Mouse (Mus musculus) heart, adult 8-10 months (tissue): ENCODE measurements around the gene Prkch. TPM values are rescaled to one million over a fixed set of nuclear protein-coding genes. Genes with fewer than 3 reads are reported as not detected.
"Not testable (repeated sequence)": the region's sequence is repeated elsewhere in the genome, so short reads cannot be mapped to it uniquely, and the experiment has no call there.

ENCODE experiments used
- DNase-seq: peaks from one replicate; pipeline ENCODE4 v3.0.0; 2022; ENCODE audit warnings: low spot score
- total RNA-seq, 4 experiments: library from RNA; stranded (reverse); gene quantifications; 2 replicates each; pipeline ENCODE4 v1.2.4; 2022

Prkch gene
- total RNA-seq, result 10 to 100 TPM; 14.1 to 19.8 (median 15.4) TPM

DNA sequence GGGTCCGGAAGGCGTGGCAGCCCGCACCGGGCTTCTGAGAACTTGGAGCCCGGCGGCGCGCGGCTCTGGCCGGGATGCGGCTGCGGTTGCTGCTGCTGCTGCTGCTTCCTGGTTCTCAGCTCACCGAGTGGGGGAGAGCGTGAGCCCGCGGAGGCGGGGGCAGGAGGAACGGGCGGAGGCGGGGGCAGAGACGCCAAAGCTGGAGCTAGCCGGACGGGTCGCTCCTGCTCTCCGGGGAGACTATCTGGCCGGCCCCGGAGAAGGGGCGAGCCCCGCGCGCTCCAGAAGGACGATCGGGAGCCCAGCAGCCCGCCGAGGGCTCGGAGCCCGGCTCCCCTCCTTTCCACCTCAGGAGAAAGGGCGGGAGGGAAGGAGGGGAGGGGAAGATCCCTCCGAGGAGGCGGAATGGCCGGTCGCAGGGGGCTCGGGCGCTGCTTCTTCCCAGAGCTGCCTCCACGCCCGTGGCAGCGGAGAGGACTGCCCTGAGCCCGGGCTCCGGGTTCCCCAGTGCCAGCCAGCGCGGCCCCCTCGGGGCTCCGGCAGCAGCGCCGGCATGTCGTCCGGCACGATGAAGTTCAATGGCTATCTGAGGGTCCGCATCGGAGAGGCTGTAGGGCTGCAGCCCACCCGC, at the start of gene Prkch:
Gene Prkch, plus strand, starts transcription at position 187 of the 631 bp plus-strand sequence.
- peak; percentile 81 for DNase-seq

DNA sequence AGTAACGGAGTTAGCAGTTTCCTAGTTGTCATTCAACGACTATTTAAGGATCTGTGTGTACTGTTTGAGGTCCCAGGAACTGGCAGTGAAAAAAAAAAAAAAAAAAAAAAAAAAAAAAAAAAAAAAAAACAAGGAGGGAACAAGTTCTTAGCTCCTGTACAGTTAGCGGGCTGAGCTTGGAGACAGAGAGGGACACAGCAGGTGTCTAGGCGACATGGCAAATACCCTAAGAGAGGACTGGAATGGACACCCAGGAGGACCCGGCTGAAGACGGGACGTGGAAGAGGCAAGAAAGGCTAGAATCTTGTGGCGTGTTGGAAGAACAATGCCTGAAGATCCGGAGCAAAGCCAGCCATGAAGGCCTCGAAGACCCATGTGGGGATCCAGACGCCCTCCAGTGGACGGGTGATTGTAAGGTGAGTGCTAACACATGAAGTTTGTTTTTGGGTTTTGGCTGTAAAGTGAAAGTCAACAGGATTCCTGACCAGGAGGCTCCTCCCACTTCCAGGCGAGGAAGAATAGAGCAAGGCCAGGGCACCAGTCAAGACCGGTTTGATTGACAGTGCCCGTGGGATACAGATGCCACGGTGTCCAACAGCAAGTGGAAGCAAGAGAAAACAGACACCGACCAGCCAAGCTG, 47.0 kb upstream of the Prkch start:
- DNase-seq, result no peak

DNA sequence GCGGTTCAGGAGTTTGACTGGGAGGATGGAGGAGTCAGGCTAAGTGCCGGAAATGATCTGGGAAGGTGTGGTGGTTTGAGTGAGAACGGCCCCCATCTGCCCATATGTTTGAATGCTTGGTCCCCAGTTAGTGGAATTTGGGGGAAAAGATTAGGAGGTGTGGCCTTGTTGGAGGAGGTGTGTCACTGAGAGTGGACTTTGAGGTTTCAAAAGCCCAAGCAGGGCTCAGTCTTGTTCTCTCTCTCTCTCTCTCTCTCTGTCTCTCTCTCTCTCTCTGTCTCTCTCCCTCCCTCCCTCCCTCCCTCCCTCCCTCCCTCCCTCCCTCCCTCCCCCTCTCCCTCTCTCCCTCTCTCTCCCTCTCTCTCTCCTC, 46.5 kb upstream of the Prkch start:
- not testable (repeated sequence) for DNase-seq

DNA sequence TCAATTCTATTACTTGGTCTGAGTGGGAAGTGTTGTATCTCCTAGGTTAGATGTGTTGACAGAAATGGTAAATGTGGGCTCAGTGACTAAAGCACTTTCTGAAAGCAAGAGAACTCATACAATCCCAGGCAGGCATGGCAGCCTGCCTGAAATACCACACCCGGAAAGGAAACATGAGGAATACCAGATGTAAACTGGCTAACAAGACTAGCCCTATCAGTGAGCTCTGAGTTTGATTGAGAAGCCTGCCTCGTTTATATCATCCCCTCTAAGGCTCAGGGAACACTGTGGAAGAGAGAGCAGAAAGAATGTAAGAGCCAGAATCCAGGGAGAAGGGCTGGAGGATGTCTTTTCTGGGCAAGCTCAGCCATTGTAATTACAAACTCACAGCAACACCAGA, 45.4 kb upstream of the Prkch start:
- no peak for DNase-seq

DNA sequence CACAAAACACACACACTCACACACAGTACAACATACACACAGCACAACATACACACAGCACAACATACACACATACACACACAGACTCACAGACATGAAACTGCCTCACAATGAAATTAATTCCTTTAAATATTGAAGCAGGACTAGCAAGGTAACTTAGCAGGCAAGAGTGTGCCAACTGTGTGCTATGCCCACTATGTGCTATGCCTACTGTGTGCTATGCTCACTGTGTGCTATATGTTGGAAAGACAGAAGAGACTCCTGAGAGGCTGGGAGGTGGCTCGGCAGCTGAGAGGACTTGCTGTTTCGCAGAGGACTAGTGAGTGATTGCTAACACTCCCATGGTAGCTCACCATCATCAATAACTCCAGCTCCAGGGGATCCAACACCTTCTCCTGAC, 44.2 kb upstream of the Prkch start:
- no peak for DNase-seq

DNA sequence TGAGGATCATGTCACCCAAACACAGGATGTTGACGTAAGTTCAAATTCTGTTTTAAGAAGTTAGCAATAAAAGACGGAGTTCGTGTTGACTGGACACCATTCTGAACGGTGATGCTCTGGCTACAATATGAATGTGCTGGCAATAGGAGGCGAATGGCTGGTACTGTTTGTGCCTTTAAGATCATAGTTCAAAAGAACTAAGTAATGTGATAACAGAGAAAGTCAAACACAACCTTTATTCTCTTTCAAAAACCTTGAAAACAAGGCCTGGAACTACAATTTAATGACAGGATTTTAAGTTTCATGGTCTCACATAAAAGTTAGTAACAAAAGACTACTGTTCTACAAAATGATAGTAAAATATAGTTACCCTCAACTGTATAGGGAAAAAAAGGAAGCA, 41.4 kb upstream of the Prkch start:
- DNase-seq, result no peak

DNA sequence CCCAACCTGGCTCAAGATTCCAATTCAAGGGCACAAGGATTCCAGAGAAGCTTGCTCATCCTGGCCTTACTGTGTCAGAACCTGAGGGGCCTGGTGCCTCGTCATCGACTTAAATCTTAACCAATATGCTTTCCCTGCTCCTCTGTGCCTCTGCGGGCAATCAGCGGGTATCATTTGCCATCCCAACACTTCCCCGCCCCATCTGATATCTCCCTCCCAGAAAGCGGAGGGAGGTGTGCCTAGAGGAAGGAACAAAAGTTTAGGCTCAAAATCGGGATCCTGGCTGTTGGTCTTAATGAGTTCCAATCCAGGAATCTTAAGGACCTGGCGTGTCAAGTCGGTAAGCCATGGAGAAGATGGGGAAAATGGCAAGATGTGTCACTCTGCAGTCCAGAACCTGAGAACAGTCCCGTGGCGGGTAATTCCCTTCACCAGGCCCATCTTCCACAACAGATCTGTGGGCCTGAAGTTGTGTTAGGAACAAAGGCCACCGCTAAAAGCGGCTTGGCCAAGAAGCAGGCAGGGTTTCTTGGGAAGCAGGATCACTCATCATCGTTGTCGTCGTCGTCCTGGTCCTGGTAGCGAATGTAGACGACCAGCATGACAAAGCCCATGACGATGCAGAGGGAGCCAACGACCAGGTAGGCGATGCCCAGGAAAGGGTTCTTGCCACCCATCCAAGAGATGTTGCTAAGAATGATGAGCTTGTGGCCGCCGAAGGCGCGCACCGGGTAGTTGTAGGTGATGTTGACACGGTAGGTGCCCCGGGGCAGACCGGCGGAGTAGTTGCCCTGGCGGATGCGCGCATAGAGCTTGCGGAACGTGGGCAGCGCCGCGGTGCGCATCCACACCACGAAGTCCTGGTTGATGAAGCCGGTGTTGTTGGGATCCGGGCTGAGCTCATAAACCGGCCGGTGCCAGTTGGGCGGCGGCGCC, 39.6 kb upstream of the Prkch start:
- no peak for DNase-seq

DNA sequence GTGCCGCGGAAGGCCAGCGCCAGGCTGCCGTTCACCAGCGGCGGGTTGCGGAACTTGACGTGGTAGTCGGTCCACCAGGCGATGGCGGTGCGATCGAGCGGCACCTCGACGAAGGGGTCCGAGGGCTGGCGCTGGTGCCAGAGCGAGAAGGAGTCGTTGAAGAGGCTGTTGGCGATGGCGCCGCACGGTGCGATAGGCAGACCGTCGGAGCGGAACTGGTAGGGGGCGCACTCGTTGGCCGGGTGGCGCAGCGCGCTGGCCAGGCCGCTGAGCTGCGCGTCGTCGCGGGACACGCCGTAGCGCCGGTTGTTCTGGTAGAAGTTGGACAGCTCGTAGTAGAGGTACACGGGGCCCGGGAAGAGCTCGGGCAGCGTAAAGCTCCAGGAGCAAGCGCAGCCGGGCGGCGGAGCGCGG, 38.9 kb upstream of the Prkch start:
- DNase-seq, result peak; percentile 9

DNA sequence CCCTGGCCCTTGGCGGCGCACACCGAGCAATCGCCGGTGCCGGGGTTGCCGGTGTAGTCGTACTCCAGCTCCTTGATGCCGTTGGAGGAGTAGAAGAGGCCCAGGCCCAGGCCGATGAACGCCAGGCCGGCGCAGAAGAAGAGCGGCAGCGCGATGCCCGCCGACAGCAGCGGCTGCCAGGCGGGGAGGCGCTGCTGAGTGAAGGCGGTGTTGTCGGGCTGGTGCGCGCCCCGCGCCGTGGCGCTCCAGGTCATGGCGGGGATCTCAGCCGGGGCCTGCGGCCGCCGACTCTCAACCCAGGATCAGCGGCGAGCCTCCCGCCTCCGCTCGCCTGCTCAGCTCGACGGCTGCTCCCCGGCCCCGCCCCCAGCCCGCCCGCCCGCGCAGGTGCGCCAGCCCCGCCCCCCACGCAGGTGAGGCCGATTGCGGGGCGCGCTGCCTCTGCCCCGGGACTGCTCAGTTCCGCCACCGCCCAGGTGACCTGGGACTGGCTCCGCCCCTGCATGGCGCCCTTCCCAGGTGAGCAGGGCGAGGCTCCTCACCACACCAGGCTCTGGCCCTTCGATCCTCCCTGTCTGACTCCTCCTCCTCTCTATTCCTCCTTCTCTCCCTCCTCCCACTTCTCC, 38.4 kb upstream of the Prkch start, which contains the start of gene Tmem30b:
Gene Tmem30b, minus strand, starts transcription at position 307 of the 626 bp plus-strand sequence.
- no peak for DNase-seq

DNA sequence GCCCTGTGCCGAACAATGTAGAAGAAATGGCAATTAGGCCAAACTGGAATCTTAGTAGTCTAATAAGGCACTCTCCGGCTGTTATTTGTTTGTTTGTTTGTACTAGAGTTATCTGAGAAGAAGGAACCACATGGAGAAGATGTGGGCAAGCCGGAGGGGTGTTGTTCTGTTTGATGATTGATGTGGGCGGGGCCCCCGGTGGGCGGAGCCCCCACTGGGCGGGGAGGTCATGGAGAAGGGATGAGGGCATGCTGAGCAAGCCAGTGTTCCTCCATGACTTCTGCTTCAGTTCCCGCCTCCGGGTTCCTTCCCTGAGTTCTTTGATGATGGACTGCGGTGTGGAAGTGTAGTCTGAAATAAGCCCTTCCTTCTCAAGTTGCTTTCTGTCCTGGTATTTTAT, 37.0 kb upstream of the Prkch start:
- no peak for DNase-seq

DNA sequence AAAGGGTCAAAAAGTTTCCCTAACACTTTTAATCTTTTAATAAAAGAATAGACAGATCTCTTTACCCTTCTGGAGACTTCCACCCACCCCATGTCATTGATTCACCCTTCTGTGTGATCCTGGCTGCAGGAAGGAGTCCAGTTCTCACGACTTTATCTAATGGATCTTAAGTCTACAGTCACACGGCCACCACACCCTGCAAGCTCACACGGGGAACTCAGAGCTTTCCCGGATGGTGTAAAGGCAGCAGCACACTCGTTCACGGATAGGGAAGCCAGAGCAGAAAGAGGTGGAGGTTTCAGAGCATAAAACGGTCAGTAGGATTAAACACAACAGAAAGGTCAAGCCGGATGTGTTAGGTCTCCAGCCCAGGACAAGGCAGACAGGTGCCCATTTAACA, 36.3 kb upstream of the Prkch start:
- no peak for DNase-seq

DNA sequence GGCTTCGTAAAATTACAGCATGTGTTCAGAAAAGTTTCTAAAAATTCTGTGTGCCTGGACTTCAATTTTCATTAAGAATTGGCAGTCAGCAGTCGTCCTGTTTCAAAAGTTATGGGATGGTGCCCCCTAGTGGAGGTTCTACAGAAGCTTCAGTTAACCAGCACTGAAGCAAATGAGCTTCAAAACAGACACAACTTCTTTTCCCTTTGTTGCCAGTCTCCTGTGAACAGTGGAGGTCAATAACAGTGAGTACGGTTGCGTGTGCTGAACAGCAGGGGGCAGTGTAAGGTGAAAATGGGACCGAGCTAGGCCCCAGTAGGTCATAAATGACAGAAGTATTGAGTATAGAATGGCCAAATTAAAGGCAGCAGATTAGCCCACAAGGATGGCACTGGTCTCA, 30.4 kb upstream of the Prkch start:
- DNase-seq, result peak; percentile 74

DNA sequence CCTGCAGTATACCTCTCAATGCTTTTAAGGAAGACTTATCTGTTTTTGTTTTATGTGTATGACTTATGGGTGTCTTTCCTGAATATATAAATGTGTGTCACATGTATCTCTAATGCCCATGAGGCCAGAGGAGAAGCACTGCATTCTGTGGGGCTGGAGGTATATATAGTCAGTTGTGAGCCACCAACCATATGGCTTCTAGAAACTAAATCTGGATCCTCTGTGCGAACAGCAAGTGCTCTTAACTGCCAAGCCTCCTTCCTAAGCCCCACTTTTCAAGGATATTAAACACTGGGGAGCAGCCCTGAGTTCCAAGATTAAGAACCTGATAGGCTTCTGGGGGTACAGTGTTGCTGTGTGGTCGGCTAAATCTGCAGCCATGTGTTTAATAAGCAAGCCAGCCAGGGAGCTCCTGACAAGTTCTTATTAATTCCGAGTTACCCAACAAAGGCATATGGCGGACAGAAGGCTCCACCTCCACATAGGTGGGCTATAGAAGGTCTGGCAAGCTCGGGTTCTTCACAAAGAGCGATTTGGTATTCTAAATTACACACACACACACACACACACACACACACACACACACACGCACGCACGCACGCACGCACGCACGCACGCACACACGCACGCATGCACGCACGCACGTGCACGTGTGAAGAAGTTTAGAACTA, 25.9 kb upstream of the Prkch start:
- no peak for DNase-seq

DNA sequence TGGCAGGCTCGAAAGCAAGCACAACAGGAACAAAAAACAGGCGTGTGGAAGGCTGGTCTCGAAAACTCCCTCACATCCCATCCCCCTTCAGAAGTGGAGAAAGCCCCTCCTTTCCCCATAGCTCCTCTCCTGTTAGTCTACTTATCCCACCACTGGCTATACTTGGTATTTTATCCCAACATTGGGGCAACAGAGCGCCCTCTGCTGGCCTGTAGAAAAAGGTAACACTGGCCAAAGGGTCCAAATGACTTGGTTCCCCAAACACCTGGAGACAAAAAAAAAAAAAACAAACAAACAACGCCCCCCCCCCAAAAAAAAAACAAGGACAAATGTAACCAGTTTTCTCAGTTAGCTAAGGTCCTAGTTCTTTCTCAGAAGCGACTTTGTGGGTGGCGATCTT, 24.5 kb upstream of the Prkch start:
- DNase-seq, result no peak

DNA sequence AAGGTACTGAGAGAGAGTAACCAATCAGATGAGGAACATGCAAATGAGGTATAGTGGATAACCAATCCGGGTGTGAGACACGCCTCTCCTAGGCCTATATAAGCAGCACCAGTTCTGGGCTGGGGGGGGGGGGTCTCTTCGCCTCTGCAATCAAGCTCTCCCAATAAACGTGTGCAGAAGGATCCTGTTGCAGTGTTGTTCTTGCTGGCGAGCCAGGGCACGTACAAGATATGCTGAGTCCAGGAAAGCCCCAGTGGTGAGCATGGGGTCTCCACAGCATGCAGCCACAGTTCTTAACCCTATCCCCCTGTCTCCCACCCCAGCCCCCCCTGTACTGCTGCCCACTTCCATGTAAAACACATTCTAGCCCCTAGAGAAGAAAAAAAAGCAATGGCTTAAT, 21.5 kb upstream of the Prkch start:
- not testable (repeated sequence) for DNase-seq

DNA sequence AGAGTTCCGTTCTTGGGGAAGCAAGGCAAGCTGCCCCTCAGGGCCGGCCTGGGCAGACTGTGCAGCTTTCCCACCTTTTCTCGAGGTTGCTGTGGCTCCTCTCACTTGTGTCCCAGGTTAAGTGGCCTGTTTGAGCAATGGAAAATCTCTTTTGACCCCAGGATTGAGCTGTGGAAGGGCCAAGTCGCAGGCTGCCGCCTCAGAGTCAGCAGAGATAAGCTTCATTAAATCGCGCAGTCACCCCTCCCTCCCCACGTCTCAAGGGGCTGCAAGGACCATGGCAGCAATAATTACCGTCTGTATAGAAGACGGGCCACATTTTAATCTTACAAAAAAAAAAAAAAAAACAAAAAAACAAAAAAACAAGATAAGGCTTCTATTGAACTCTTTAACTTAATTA, 20.4 kb upstream of the Prkch start:
- DNase-seq, result no peak

DNA sequence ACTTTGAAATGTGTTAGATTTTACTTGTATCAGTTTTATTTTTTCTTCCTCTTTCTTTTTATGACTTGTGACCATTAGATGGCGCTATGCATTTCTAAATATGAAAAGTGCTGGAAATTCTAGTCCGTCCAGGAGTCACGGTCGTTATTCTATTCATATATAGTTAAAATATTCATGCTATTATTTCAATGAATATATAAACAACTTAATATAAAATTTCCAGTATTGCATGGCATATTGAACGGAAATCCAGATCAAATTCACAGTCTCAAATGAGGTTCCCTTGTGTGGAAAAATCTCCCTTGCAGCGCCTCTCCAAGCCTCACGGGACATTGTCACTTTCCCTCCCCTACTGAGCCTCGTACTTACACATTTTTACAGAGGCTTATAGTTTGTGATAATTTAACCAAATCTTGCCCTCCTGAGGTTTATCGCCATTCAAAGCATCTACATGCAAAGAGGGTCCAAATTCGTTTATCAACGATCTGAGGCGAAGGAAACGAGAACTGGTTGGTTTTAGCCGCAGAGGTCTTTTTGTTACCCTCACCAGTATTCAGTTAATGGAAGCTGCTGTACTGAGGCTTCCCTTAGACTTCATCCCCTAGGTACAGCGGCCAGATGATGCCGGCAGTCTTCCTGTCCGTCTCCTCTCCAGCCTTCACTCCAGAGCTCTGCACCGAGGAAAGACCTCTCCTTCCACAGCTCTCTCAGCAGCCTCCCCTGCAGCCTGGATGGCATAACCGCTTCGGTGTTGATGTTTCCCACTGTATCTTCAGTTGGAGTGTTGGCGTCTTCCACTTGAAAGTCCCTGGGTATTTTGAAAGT, 19.6 kb upstream of the Prkch start:
- DNase-seq, result peak; percentile 67

DNA sequence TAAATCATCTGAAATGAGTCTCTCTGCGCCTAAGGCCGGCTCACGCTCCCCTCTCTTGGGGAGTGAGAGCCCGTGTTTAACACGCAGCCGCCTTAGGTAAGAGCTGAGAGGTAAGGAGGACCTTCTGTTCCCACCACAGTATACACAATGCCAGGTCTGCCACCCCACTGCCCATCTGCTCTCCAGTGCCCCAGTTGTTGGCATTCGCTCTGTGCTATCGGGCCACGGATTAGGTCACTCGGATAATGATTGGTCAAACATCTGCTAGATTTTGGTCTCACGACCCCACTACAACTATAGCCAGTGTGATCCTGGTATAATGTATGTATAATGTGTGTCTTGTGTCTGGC, 19.0 kb upstream of the Prkch start:
- DNase-seq, result no peak

DNA sequence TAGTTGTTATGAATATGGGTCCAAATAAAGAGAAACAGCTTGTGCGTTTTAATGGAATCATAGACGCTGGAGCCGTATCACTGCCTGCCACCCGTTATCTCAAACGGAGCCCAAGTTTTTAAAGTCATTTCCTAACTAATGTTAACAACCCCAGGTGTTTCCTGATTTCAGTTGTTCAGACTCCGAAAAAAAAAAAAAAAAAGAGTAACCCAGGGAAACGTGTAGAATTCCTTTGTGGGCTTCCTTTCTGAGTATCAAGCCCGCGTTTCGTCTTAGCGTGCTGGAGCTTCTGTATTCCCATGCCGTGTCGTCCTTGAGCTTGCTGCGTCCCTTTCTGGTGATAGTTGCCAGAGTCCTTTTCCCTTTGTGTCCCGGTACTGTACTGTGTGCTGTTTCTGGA, 10.0 kb upstream of the Prkch start:
- peak; percentile 52 for DNase-seq

DNA sequence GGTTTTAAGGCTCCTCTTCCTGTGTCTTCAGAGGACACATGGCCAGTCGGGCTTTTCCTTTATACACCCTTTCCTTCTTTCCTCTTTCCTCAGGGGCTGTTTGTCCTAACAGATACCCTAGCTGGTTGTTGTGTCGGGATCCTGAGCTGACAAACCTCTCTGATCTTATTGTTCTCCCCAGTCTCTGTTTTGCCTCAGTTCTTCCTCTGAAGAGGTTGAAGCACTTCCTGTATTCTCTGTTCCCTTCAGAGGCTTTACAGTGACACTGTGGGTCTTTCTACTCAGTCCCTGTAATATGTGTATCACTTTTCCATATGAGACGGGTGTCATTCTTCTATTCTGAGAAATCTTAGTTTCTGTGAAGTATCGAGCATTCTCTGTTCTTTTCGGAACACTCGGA, 6.5 kb upstream of the Prkch start:
- no peak for DNase-seq

DNA sequence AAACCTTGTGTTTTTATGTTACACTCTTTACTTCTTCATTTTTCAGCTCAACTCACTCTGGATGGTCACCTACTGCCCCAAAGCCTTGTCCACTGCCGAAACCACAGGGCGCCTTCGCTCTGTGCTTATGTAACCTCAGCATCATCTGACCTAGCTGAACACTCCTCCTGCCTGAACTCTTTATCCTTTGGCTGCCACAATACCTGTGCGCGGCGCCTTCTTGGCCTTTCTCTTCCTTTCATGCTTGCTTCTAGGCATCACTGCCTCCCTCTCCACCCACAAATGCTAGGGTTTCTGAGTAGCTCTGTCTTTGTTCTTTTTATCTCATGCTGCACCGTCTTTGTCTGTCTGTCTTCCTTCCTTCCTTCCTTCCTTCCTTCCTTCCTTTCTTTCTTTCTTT, 3.8 kb upstream of the Prkch start:
- no peak for DNase-seq
